Mouse (Mus musculus) heart, adult 18-20 months (tissue): ENCODE measurements at regions not wholly inside any gene's neighbourhood (a gene's known extent, or its start where the extent isn't known, plus 50 kb on each side); places are given as distances from the start of the nearest gene placed in this dataset.
A peak's percentile ranks its signal among the peaks of the same experiment; 100 is the strongest.

Experiments
- DNase-seq, 2 experiments: peaks; one replicate each; pipeline ENCODE4 v3.0.0; 2021 to 2022; ENCODE audit warnings: mixed read lengths in 1 of 2

DNA sequence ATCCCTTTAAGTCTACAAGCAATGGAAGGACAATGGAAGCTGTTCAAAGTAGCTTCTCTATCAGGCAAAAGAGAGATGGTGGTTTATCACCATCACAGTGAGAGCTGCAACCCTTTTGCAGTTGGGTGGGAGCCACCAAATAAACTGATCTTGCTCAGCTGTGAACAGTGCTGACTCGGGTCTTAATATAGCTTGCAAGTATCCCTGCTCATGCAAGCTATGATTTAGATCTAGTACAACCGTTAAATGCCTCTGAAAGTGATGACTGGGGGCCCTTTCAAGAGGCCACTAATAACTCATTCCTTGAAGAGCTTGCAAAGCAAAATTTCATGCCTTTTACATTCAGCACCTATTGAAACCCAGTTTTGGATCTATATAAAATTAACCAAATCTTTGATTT, 1154.5 kb upstream of the Lrrtm3 start:
- DNase-seq, result no peak

DNA sequence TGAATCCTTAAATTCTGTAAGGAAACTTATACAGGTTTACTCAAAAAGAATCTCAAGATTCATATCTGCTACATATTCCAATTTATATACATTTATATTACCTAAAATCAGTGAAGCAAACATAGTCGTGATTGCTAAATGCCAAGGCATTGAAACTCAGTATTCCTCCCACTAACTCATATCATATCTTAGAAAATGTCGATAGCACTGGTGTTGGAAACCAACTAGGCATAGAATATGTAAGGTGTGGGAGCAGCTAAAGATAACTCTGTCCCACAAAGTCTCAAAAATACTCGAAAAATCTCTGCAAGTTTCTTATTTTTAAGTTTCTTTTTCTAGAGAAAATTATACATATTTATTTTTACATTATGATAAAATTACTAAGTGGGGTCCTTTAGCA, 1134.1 kb upstream of the Lrrtm3 start:
- no peak for DNase-seq

DNA sequence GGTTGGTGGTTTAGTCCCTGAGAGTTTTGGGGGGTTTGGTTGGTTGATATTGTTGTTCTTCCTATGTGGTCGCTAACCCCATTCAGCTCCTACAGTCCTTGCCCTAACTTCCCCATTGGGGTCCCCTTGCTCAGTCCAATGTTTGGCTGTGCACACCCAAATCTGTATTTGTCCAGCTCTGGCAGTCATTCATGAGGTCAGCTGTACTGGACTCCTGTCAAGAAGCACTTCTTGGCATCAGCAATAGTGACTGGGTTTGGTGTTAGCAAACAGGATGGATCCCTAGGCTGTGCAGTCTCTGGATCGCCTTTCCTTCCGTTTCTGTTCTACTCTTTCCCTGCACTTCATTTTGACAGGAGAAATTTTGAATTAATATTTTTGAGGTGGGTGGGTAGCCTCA, 1131.1 kb upstream of the Lrrtm3 start:
- DNase-seq, result no peak

- no peak for DNase-seq
These were observed 1129.2 kb upstream of the Lrrtm3 start for GRCm38 (mm10) chr10:65219251-65219650.

DNA sequence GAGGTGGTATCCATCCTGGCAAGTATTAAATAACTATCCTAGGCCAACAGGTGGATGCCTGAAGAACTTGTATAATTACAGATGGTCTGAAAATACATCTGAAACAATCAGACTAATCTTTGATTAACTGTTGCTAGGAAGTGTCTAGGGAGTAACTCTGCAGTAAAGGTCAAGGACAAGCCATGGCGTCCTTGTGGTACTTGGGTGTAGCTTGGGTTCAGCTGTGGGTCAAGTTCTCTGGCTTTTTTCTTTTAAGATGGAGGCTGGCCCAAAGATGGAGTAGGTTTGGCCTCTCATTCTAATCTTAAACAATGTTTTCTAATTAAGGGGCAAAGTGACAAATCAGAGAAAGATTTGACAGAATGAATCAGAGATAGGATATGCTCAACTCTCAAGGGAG, 1126.1 kb upstream of the Lrrtm3 start:
- no peak for DNase-seq

GRCm38 (mm10) chr10:65215206-65215605, 1125.1 kb upstream of the Lrrtm3 start:
- DNase-seq, result no peak

GRCm38 (mm10) chr10:65183659-65184058, 1093.6 kb upstream of the Lrrtm3 start:
- DNase-seq, result no peak

GRCm38 (mm10) chr10:65182597-65182996, 1092.5 kb upstream of the Lrrtm3 start:
- no peak for DNase-seq

GRCm38 (mm10) chr10:65179101-65179500, 1089.0 kb upstream of the Lrrtm3 start:
- no peak for DNase-seq

DNA sequence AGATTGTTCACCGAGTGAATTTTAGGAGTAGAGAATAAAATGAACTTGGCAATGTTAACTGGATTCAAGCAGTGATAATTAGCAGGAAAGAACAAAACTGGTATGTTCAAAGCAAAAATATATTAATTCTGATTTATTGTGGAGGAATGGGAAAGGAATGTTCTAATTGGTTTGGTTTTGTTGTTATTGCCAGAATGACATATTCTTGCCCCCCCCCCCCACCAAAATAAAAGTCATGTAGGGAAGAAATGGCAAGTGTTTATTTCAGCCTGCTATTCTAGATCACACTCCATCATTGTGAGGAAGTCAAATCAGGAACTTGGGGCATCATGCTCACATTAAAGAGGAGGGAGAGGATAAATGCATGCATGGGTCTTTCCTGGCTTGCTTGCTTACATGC, 1064.1 kb upstream of the Lrrtm3 start:
- DNase-seq, result no peak

DNA sequence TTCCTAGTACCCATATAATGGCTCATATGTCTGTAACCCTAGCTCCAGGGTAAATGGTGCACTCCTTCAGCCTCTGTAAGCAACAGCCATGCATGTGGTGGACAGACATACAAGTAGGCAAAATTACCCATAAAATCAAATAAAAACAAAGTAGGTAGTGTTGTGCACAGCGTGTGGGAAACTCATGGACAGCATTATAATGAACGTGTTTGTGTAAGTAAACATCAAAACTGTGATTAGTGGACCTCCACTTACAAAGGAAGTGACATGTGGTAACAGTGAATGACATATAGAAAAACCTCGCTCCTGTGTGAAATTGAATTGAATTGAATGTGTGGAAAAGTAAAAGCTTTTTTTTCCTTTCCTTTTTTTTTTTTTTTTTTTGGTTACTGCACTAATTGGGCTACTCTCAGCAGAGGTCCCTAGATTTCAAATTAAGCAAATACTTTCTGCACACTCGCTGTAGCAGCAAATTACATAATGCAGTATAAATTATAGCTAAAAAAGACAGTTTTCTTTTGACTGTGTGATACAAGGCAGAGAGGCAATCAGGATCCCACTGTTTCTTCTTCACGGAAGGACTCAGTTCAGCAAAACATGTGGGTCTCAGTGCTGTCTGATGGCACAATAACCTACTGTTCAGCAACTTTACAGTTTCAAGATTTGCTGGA, 1035.0 kb upstream of the Lrrtm3 start:
- no peak for DNase-seq

DNA sequence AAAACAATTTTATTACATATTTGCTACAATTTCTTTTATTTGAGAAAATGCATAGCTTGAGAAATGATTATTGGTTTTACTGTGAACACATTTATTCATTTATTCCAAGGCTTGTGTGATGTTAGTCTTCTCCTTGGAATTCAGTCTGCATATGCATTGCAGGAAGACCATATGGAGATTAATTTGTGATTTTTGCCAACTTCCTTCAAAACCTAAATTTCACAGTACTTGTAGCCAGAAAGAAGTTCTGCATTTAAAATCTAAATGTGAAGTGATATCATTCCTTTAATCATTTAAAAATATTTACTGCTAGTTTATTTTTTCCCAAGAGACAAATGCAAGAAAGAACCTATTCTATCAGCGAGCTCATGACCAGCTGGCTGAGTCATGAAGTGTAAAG, 1028.1 kb upstream of the Lrrtm3 start:
- no peak for DNase-seq

- DNase-seq, result no peak
These were observed 1024.5 kb upstream of the Lrrtm3 start for GRCm38 (mm10) chr10:65114586-65114985.

DNA sequence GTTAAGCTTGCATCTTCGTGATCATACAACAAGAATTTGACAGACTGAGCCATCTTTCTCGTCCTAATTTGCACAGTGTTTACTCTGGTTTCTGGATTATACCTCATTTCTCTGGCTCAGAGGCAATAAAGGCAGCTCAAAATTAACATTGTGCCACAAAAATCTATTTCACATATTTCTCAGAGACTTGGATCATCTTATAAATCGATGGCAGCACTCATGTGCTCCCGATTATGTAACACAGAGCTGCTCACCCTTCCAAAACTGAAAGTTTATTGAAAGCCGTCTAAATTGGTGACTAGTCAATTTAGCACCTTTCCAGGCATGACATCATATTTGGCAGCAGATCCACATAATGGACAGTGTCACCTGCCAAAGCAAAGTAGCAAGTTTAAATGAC, 1020.7 kb upstream of the Lrrtm3 start:
- DNase-seq, result peak; percentile 0 to 1

- DNase-seq, result no peak
These were observed 1017.3 kb upstream of the Lrrtm3 start for GRCm38 (mm10) chr10:65107413-65107812.

DNA sequence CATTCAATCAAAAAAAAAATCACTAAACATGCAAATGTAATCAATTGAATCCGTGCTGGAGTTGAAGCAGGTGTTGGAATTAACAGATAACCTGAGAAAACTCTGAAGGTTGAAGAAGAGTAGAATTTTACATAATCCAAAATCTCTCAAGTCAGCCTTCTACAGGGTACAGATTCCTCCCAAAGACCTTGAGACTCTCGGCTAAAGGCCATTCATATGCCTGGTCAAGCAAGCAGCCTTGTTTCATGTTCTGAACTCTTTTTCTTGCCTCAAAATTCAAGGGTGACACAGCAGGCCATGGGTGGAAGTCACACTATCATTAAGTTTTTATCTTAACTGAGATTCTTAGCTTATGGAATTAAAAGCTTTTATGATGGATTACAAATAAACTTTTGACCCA, 994.4 kb upstream of the Lrrtm3 start:
- no peak for DNase-seq

- DNase-seq, result no peak
These were observed 991.6 kb upstream of the Lrrtm3 start for GRCm38 (mm10) chr10:65081638-65082037.

DNA sequence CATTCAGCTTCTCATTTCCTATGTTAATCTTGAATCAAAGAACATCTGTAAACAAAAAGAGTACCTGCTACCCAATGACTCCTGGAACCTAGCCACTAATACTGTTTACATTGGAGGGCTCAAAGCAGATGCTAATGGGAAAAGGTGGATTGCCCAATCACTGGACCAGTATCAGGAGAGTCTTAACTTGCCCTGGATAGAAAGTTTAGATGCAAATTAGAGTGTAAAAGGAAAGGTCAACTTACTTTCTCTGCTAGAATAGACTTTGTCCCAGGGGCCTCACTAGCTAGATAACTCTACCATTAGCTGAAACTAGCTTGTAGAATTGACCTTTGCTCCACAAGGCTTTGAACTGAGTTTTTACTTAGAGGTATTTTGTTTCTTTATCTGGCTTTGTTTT, 968.0 kb upstream of the Lrrtm3 start:
- no peak for DNase-seq
